Mouse (Mus musculus) liver, embryonic 14.5 days (tissue): ENCODE measurements around the gene Erp27. TPM values are rescaled to one million over a fixed set of nuclear protein-coding genes. Genes with fewer than 3 reads are reported as not detected.
A peak's percentile ranks its signal among the peaks of the same experiment; 100 is the strongest.
"Not testable (repeated sequence)": the region's sequence is repeated elsewhere in the genome, so short reads cannot be mapped to it uniquely, and the experiment has no call there.

ENCODE experiments used
- ATAC-seq: fragments of 200-750 bp; cut with Nextera tagmentation; 2 replicates; pipeline ENCODE4 v1.8.0; 2017; ENCODE audit warnings: moderate number of reproducible peaks, mild to moderate bottlenecking, moderate library complexity; ENCODE audit not compliant: insufficient read depth
- DNase-seq, 3 experiments: peaks; one replicate each; pipeline ENCODE4 v3.0.0-alpha.2; 2012 to 2013; ENCODE audit warnings: low read depth in 3 of 3, low spot score in 3 of 3
- H3K27ac ChIP-seq: fragments of 300-500 bp; sonication (generic); 2 replicates; pipeline ENCODE4 v1.5.1; 2014; ENCODE audit warnings: moderate library complexity, mild to moderate bottlenecking, control low read depth, inconsistent platforms
- H3K27me3 ChIP-seq: fragments of 300-500 bp; sonication (generic); 2 replicates; pipeline ENCODE4 v1.6.1; 2014; ENCODE audit warnings: mild to moderate bottlenecking, low read length, moderate library complexity; ENCODE audit not compliant: control insufficient read depth, insufficient read depth
- H3K36me3 ChIP-seq: fragments of 300-500 bp; sonication (generic); replicated peaks from 2 replicates; pipeline ENCODE4 v1.6.1; 2014; ENCODE audit warnings: low read depth; ENCODE audit not compliant: control insufficient read depth, insufficient read depth
- H3K4me1 ChIP-seq, 2 experiments: fragments of 200-500 bp in 1 of 2; fragments of 300-500 bp in 1 of 2; sonication (generic) in 1 of 2; replicated peaks; 2 replicates each; pipeline ENCODE4 v1.6.1; 2012 to 2014; ENCODE audit warnings: antibody characterized with exemption in 1 of 2, inconsistent platforms in 1 of 2, low read length in 1 of 2; ENCODE audit not compliant: control insufficient read depth in 2 of 2, insufficient read depth in 2 of 2
- H3K4me2 ChIP-seq: fragments of 300-500 bp; sonication (generic); 2 replicates; pipeline ENCODE4 v1.6.1; 2014; ENCODE audit warnings: low read depth, mild to moderate bottlenecking, control low read depth, moderate library complexity
- H3K4me3 ChIP-seq, 2 experiments: fragments of 200-500 bp in 1 of 2; fragments of 300-500 bp in 1 of 2; sonication (generic) in 1 of 2; 2 replicates each; pipeline ENCODE4 v1.5.1; 2012 to 2014; ENCODE audit warnings: low read depth in 2 of 2, low read length in 2 of 2, mild to moderate bottlenecking in 2 of 2, control low read depth in 1 of 2, inconsistent platforms in 1 of 2, moderate library complexity in 1 of 2; ENCODE audit not compliant: insufficient read depth in 1 of 2
- H3K9ac ChIP-seq: fragments of 300-500 bp; sonication (generic); replicated peaks from 2 replicates; pipeline ENCODE4 v1.6.1; 2014; ENCODE audit warnings: mild to moderate bottlenecking, control low read depth, moderate library complexity
- H3K9me3 ChIP-seq: fragments of 300-500 bp; sonication (generic); 2 replicates; pipeline ENCODE4 v1.6.1; 2016; ENCODE audit warnings: low read length, mixed read lengths; ENCODE audit not compliant: control insufficient read depth
- CTCF ChIP-seq: IDR thresholded peaks from 2 replicates; pipeline ENCODE4 v1.5.1; 2016; ENCODE audit warnings: antibody characterized with exemption, low read depth, control low read depth
- EP300 ChIP-seq: IDR thresholded peaks from 2 replicates; pipeline ENCODE4 v1.6.1; 2016; ENCODE audit warnings: antibody characterized with exemption, low read depth
- WGBS: fragments of 180-500 bp; shearing (Covaris S2); extraction: QIAGEN DNeasy Blood & Tissue Kit; methylation state at CpG from one replicate; pipeline ENCODE4 v1.1.7; 2014; ENCODE audit not compliant: insufficient replicate concordance; 5-methylcytosine and 5-hydroxymethylcytosine counted together
- polyA plus RNA-seq, 2 experiments: library from polyadenylated mRNA; depleted of rRNA in 1 of 2; stranded (reverse) in 1 of 2; unstranded in 1 of 2; fragments of >200 nt; fragmentation: Nextera tagmentation in 1 of 2; extraction: Ambion mirVana in 1 of 2; gene quantifications; 2 replicates each; pipeline versions ENCODE4 v1.2.1 to v1.2.3; 2012 to 2014

The Erp27 gene
- polyA plus RNA-seq (2012; rRNA removed) = 0.06 and 0.08 TPM in 2 replicates
- polyA plus RNA-seq (2014; fragmentation: Nextera tagmentation; extraction: Ambion mirVana) = 0.09 TPM in 1 of 2 replicates, not detected in the other

- no peaks in the 10 kb centered on the region for H3K9me3 ChIP-seq
- no peak within 1 kb of the TSS for H3K9ac ChIP-seq
- TF ChIP-seq EP300 (no peak), CTCF (no peak)
- DNase-seq = no peak
- ATAC-seq = no peak
- 58% methylated on average over 5 of the region's 5 CpGs for WGBS
- H3K4me3 ChIP-seq = no peak within 1 kb of the TSS
- no peaks in the 10 kb centered on the region for H3K36me3 ChIP-seq
- no peaks in the 10 kb centered on the region for H3K4me1 ChIP-seq
- H3K27ac ChIP-seq = no peak within 1 kb of the TSS
- no peak within 1 kb of the TSS for H3K4me2 ChIP-seq
- no peaks in the 10 kb centered on the region for H3K27me3 ChIP-seq
These were observed at the start of gene Erp27 for GRCm38 (mm10) chr6:136922080-136922479. TSS of gene Erp27 (minus strand) at chr6:136922180.

GRCm38 (mm10) chr6:136968877-136969276 lies 46.9 kb upstream of the Erp27 start:
- H3K4me2 ChIP-seq, ATAC-seq, DNase-seq, H3K4me3 ChIP-seq, H3K9ac ChIP-seq, H3K36me3 ChIP-seq, H3K27ac ChIP-seq, H3K9me3 ChIP-seq, H3K27me3 ChIP-seq, H3K4me1 ChIP-seq: not testable (repeated sequence)
- 31% methylated on average over 4 of the region's 4 CpGs for WGBS

- Histone ChIP-seq H3K9me3 (no peaks in the 10 kb centered on the region), H3K27me3 (no peaks in the 10 kb centered on the region), H3K4me3 (no peak overlapping the region), H3K27ac (no peak overlapping the region), H3K4me2 (no peak overlapping the region), H3K9ac (no peak overlapping the region), H3K4me1 (peaks cover 0 to 2% of the 10 kb centered on the region in 2 experiments; a peak in 2 of 4 replicates), H3K36me3 (no peaks in the 10 kb centered on the region)
- ATAC-seq (no peak), DNase-seq (no peak)
- TF ChIP-seq EP300 (no peak), CTCF (no peak)
- WGBS = 31% methylated on average over 4 of the region's 4 CpGs
These were observed 45.5 kb upstream of the Erp27 start for GRCm38 (mm10) chr6:136967466-136967865.

GRCm38 (mm10) chr6:136965912-136966311 lies 43.9 kb upstream of the Erp27 start:
- DNase-seq (no peak), ATAC-seq (no peak)
- Histone ChIP-seq H3K4me1 (peaks cover 0 to 2% of the 10 kb centered on the region in 2 experiments; a peak in 2 of 4 replicates), H3K27ac (no peak overlapping the region), H3K9ac (no peak overlapping the region), H3K4me3 (no peak overlapping the region), H3K36me3 (no peaks in the 10 kb centered on the region), H3K9me3 (no peaks in the 10 kb centered on the region), H3K27me3 (no peaks in the 10 kb centered on the region), H3K4me2 (no peak overlapping the region)
- 64% methylated on average over 10 of the region's 10 CpGs for WGBS
- TF ChIP-seq CTCF (no peak), EP300 (no peak)

GRCm38 (mm10) chr6:136964609-136965510 lies 42.9 kb upstream of the Erp27 start:
- DNase-seq (no peak), ATAC-seq (no peak)
- no peak overlapping the region for H3K9ac ChIP-seq
- H3K9me3 ChIP-seq = no peaks in the 10 kb centered on the region
- no peaks in the 10 kb centered on the region for H3K36me3 ChIP-seq
- no peak overlapping the region for H3K4me3 ChIP-seq
- WGBS = 32% methylated on average over 13 of the region's 13 CpGs
- H3K4me1 ChIP-seq = peaks cover 0 to 2% of the 10 kb centered on the region in 2 experiments; a peak in 2 of 4 replicates
- no peak overlapping the region for H3K27ac ChIP-seq
- H3K4me2 ChIP-seq = no peak overlapping the region; the same call in 1 of the 2 replicates
- H3K27me3 ChIP-seq = no peaks in the 10 kb centered on the region
- no peak for TF ChIP-seq EP300
- TF ChIP-seq CTCF = peak; percentile 20; the same call in 1 of the 2 replicates
